Comparison of ENCODE assay signal across 7 mouse cellular contexts in genomic region chr4:46533934-46534720, GRCm38 (mm10). TPM values are rescaled to one million over a fixed set of nuclear protein-coding genes. Genes with fewer than 3 reads are reported as not detected.
A peak's percentile ranks its signal among the peaks of the same experiment; 100 is the strongest.
DNase-seq lines count a peak whose midpoint lies in the region; ATAC-seq and TF ChIP-seq lines count a peak whose summit lies in the region.

No protein-coding gene starts in this region.

- H3K27me3 ChIP-seq in E14TG2a.4 (ENCODE audit: insufficient read depth, low read length), result peaks cover 77% of the 10 kb centered on the region
- peaks cover 73% of the 10 kb centered on the region for H3K27me3 ChIP-seq in heart, postnatal 0 days (ENCODE audit: control insufficient read depth, insufficient read depth, low read length)
- peaks cover 35% of the 10 kb centered on the region for H3K27me3 ChIP-seq in liver, embryonic 11.5 days (replicated peaks; ENCODE audit: control insufficient read depth, insufficient read depth, low read length)

- peak overlapping the region; percentile 86 for H3K4me2 ChIP-seq in heart, postnatal 0 days (ENCODE audit: low read depth, low read length)
- peak overlapping the region; percentile 97 for H3K4me2 ChIP-seq in liver, embryonic 11.5 days

- no peak overlapping the region; the same call in 1 of the 2 replicates for H3K9ac ChIP-seq in heart, postnatal 0 days (replicated peaks; ENCODE audit: low read depth, low read length)
- peak overlapping the region; percentile 31; the same call in 1 of the 2 replicates for H3K9ac ChIP-seq in liver, embryonic 11.5 days (ENCODE audit: low read depth, low read length)

- H3K9me3 ChIP-seq in E14TG2a.4 (ENCODE audit: low read length), result no peaks in the 10 kb centered on the region
- H3K9me3 ChIP-seq in heart, postnatal 0 days (replicated peaks; ENCODE audit: control insufficient read depth, low read length), result no peaks in the 10 kb centered on the region
- H3K9me3 ChIP-seq in liver, embryonic 11.5 days (ENCODE audit: control insufficient read depth, low read length), result no peaks in the 10 kb centered on the region

- H3K36me3 ChIP-seq in E14TG2a.4 (ENCODE audit: insufficient read depth, low read length), result no peaks in the 10 kb centered on the region
- no peaks in the 10 kb centered on the region for H3K36me3 ChIP-seq in heart, postnatal 0 days (replicated peaks; ENCODE audit: control insufficient read depth, insufficient read depth, low read length)
- H3K36me3 ChIP-seq in liver, embryonic 11.5 days (ENCODE audit: control insufficient read depth, insufficient read depth, low read length), result no peaks in the 10 kb centered on the region

- no peak overlapping the region for H3K27ac ChIP-seq in heart, postnatal 0 days (ENCODE audit: low read depth)
- no peak overlapping the region for H3K27ac ChIP-seq in liver, embryonic 11.5 days (ENCODE audit: low read depth, low read length)

- no peak for TF ChIP-seq CTCF in E14TG2a.4 (conservative IDR thresholded peaks at IDR 0.05; ENCODE audit: low read length)
- TF ChIP-seq CTCF in heart, postnatal 0 days (IDR thresholded peaks at IDR 0.05; ENCODE audit: low read depth), result no peak

- DNase-seq in adrenal gland, postnatal 14 days, result peak; percentile 40
- DNase-seq in heart, postnatal 0 days (ENCODE audit: low spot score), result no peak
- no peak for DNase-seq in liver, embryonic 11.5 days (ENCODE audit: low spot score)
- no peak for DNase-seq in cerebellum, adult 8-10 months
- DNase-seq in cerebellum, adult 11 months, result no peak

- peaks cover 24% of the 10 kb centered on the region for H3K4me1 ChIP-seq in E14TG2a.4 (replicated peaks; ENCODE audit: low read depth, low read length)
- H3K4me1 ChIP-seq in heart, postnatal 0 days (ENCODE audit: control insufficient read depth, insufficient read depth), result peaks cover 6% of the 10 kb centered on the region; the same call in 1 of the 2 replicates
- H3K4me1 ChIP-seq in liver, embryonic 11.5 days (replicated peaks; ENCODE audit: control insufficient read depth, insufficient read depth, low read length), result peaks cover 25% of the 10 kb centered on the region

- 10% methylated on average over 29 of the region's 29 CpGs for WGBS in heart, postnatal 0 days
- 9% methylated on average over 29 of the region's 29 CpGs for WGBS in liver, embryonic 11.5 days

- TF ChIP-seq EP300 in heart, postnatal 0 days (IDR thresholded peaks at IDR 0.05; ENCODE audit: low read depth), result no peak

- no peak for ATAC-seq in heart, postnatal 0 days (ENCODE audit: insufficient read depth, low read depth)
- no peak for ATAC-seq in liver, embryonic 11.5 days (replicated peaks; ENCODE audit: low FRiP score)
- ATAC-seq in monocyte, adult 5-6 weeks (replicated peaks; ENCODE audit: insufficient number of reproducible peaks, low FRiP score, low TSS enrichment, poor library complexity, severe bottlenecking), result peak; percentile 6; the same call in 1 of the 2 replicates

- H3K4me3 ChIP-seq in E14TG2a.4 (replicated peaks; ENCODE audit: low read length), result peak overlapping the region; percentile 61
- peak overlapping the region; percentile 32 for H3K4me3 ChIP-seq in heart, postnatal 0 days (ENCODE audit: low read depth, low read length)
- H3K4me3 ChIP-seq in liver, embryonic 11.5 days (ENCODE audit: low read depth, low read length), result peak overlapping the region; percentile 74

RNA-seq across cellular contexts. Expression of gene Trim14, which starts 1.8 kb away (rescaled TPM):
- total RNA-seq in adrenal gland, postnatal 14 days (2021), result 7.7 and 8.0 TPM in 2 replicates
- 3.4 and 10.9 TPM in 2 replicates for total RNA-seq in heart, postnatal 0 days (2014; rRNA removed; ENCODE audit: low replicate concordance)
- 0.46 and 0.85 TPM in 2 replicates for polyA plus RNA-seq in heart, postnatal 0 days (2015; fragmentation: Nextera tagmentation; extraction: Ambion mirVana)
- polyA plus RNA-seq in liver, embryonic 11.5 days (2014; fragmentation: Nextera tagmentation; extraction: Ambion mirVana), result 13.9 and 15.6 TPM in 2 replicates
- total RNA-seq in monocyte, adult 5-6 weeks (2017), result 19.8 to 70.3 TPM (median 26.1 TPM) in 3 replicates

RNA-seq across cellular contexts. Expression of gene Nans, which starts 45.1 kb away (rescaled TPM):
- 31.5 and 43.4 TPM in 2 replicates for total RNA-seq in adrenal gland, postnatal 14 days (2021)
- total RNA-seq in heart, postnatal 0 days (2014; rRNA removed; ENCODE audit: low replicate concordance), result 54.2 and 54.6 TPM in 2 replicates
- polyA plus RNA-seq in heart, postnatal 0 days (2015; fragmentation: Nextera tagmentation; extraction: Ambion mirVana), result 36.2 and 38.2 TPM in 2 replicates
- 108 and 109 TPM in 2 replicates for polyA plus RNA-seq in liver, embryonic 11.5 days (2014; fragmentation: Nextera tagmentation; extraction: Ambion mirVana)
- 38.6 to 51.6 TPM (median 42.3 TPM) in 3 replicates for total RNA-seq in monocyte, adult 5-6 weeks (2017)
